Comparison of ENCODE assay signal across 26 mouse cellular contexts in the genomic region with DNA sequence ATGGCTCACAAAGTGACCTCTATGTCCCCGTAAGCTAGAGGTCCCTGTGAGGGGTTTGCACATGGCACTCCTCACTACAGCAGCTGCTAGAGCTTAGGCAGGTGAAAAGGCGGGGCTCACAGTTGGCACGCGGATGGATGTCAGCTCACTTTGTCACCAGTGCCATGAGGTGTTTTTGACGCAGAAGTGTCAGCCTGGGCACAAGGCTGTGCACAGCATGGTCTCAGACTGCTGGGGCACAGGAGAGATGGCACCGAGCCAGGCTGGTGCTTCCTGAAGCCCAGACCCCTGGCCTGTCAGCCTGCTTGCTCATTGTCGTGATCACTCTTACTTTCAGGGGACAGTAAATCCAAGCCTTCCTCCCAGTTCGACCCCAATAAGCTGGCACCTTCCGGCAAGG. TPM values are rescaled to one million over a fixed set of nuclear protein-coding genes. Genes with fewer than 3 reads are reported as not detected.
DNase-seq lines count a peak whose midpoint lies in the region; ATAC-seq and TF ChIP-seq lines count a peak whose summit lies in the region.
"Had no signal": no experiment of that assay in that cellular context is flagged by ENCODE, and none has a peak within 500 bp of the region (broad histone marks: within the 10 kb centered on the region; RNA-seq: fewer than 3 reads in every experiment).

No protein-coding gene starts in this region.

- H3K27me3 ChIP-seq in forebrain, embryonic 16.5 days (replicated peaks; ENCODE audit: control insufficient read depth, insufficient read depth, low read length): no peaks in the 10 kb centered on the region
- no peaks in the 10 kb centered on the region for H3K27me3 ChIP-seq in forebrain, embryonic 12.5 days
- H3K27me3 ChIP-seq in hindbrain, postnatal 0 days (ENCODE audit: insufficient read depth, low read length): no peaks in the 10 kb centered on the region
- no peaks in the 10 kb centered on the region for H3K27me3 ChIP-seq in hindbrain, embryonic 12.5 days
- no peaks in the 10 kb centered on the region for H3K27me3 ChIP-seq in midbrain, embryonic 14.5 days (ENCODE audit: control insufficient read depth, insufficient read depth, low read length)
- H3K27me3 ChIP-seq: limb, embryonic 15.5 days; neural tube, embryonic 15.5 days had no signal

- no peak overlapping the region for H3K9ac ChIP-seq in forebrain, embryonic 16.5 days (replicated peaks; ENCODE audit: low read depth, low read length)
- H3K9ac ChIP-seq in forebrain, embryonic 12.5 days: no peak overlapping the region
- H3K9ac ChIP-seq in hindbrain, postnatal 0 days (replicated peaks; ENCODE audit: low read length): no peak overlapping the region
- H3K9ac ChIP-seq in hindbrain, embryonic 12.5 days: no peak overlapping the region
- H3K9ac ChIP-seq in midbrain, embryonic 14.5 days (replicated peaks; ENCODE audit: low read length): no peak overlapping the region
- H3K9ac ChIP-seq: limb, embryonic 15.5 days; neural tube, embryonic 15.5 days had no signal

- 0 out of 2 replicates have a peak, but pooled peaks have one; percentile 4 for ATAC-seq in forebrain, embryonic 16.5 days
- no peak for ATAC-seq in forebrain, embryonic 12.5 days (ENCODE audit: low FRiP score)
- ATAC-seq in hindbrain, postnatal 0 days: peak; percentile 31; the same call in 1 of the 2 replicates
- no peak for ATAC-seq in hindbrain, embryonic 12.5 days (ENCODE audit: low FRiP score)
- ATAC-seq in midbrain, embryonic 14.5 days (ENCODE audit: low FRiP score, low TSS enrichment): no peak
- ATAC-seq: CD4-positive, CD25-positive, alpha-beta regulatory T cell, adult 4 months; forebrain, embryonic 14.5 days had no signal

- 88% methylated on average over 9 of the region's 9 CpGs for WGBS in forebrain, embryonic 16.5 days
- WGBS in forebrain, embryonic 12.5 days: 93% methylated on average over 9 of the region's 9 CpGs
- WGBS in hindbrain, postnatal 0 days: 75% methylated on average over 9 of the region's 9 CpGs
- WGBS in hindbrain, embryonic 12.5 days: 90% methylated on average over 9 of the region's 9 CpGs
- WGBS in midbrain, embryonic 14.5 days: 92% methylated on average over 9 of the region's 9 CpGs

- no peak for DNase-seq in hindbrain, postnatal 0 days (ENCODE audit: low spot score)
- DNase-seq in cerebellum, adult 11-12 months: peak; percentile 48
- DNase-seq in cerebellum, adult 9-11 months: peak; percentile 54
- DNase-seq in urinary bladder, adult 2 months (ENCODE audit: low spot score): no peak
- DNase-seq in midbrain, embryonic 14.5 days: no peak
- DNase-seq: adrenal gland, postnatal 25 days; gastrocnemius, postnatal 14 days; heart, adult 2 months; kidney, adult 2 months; kidney, postnatal 25 days; layer of hippocampus, postnatal 36 days; lung, postnatal 10 days; right cerebral cortex, adult 18-20 months; right cerebral cortex, postnatal 4 days; thymus, postnatal 14 days had no signal

- no peaks in the 10 kb centered on the region for H3K9me3 ChIP-seq in forebrain, embryonic 16.5 days (ENCODE audit: control insufficient read depth, low read length)
- H3K9me3 ChIP-seq in forebrain, embryonic 12.5 days: no peaks in the 10 kb centered on the region
- H3K9me3 ChIP-seq in hindbrain, postnatal 0 days (ENCODE audit: low read length): no peaks in the 10 kb centered on the region
- no peaks in the 10 kb centered on the region for H3K9me3 ChIP-seq in hindbrain, embryonic 12.5 days (replicated peaks)
- no peaks in the 10 kb centered on the region for H3K9me3 ChIP-seq in midbrain, embryonic 14.5 days (ENCODE audit: control insufficient read depth, low read length)
- H3K9me3 ChIP-seq: limb, embryonic 15.5 days; midbrain, embryonic 10.5 days; neural tube, embryonic 15.5 days had no signal

- no peak overlapping the region for H3K27ac ChIP-seq in forebrain, embryonic 16.5 days (ENCODE audit: low read length)
- no peak overlapping the region for H3K27ac ChIP-seq in forebrain, embryonic 12.5 days
- H3K27ac ChIP-seq in hindbrain, postnatal 0 days: no peak overlapping the region
- no peak overlapping the region for H3K27ac ChIP-seq in hindbrain, embryonic 12.5 days
- H3K27ac ChIP-seq in midbrain, embryonic 14.5 days (replicated peaks; ENCODE audit: low read depth, low read length): no peak overlapping the region
- H3K27ac ChIP-seq: heart, adult 2 months; layer of hippocampus, adult 2 months; limb, embryonic 15.5 days; midbrain, embryonic 10.5 days; neural tube, embryonic 15.5 days had no signal

- H3K4me2 ChIP-seq in forebrain, embryonic 16.5 days (ENCODE audit: low read length): no peak overlapping the region
- H3K4me2 ChIP-seq in forebrain, embryonic 12.5 days: no peak overlapping the region
- H3K4me2 ChIP-seq in hindbrain, postnatal 0 days (ENCODE audit: low read depth, low read length): no peak overlapping the region
- no peak overlapping the region for H3K4me2 ChIP-seq in hindbrain, embryonic 12.5 days (replicated peaks)
- no peak overlapping the region for H3K4me2 ChIP-seq in midbrain, embryonic 14.5 days (ENCODE audit: low read length)
- H3K4me2 ChIP-seq: limb, embryonic 15.5 days; neural tube, embryonic 15.5 days had no signal

- no peaks in the 10 kb centered on the region for H3K4me1 ChIP-seq in forebrain, embryonic 16.5 days (replicated peaks; ENCODE audit: control insufficient read depth, insufficient read depth, low read length)
- H3K4me1 ChIP-seq in forebrain, embryonic 12.5 days: no peaks in the 10 kb centered on the region
- H3K4me1 ChIP-seq in hindbrain, postnatal 0 days (ENCODE audit: insufficient read depth, low read length): no peaks in the 10 kb centered on the region
- no peaks in the 10 kb centered on the region for H3K4me1 ChIP-seq in hindbrain, embryonic 12.5 days
- no peaks in the 10 kb centered on the region for H3K4me1 ChIP-seq in midbrain, embryonic 14.5 days (ENCODE audit: control insufficient read depth, insufficient read depth, low read length)
- H3K4me1 ChIP-seq: limb, embryonic 15.5 days; midbrain, embryonic 10.5 days; neural tube, embryonic 15.5 days had no signal

- no peak overlapping the region for H3K4me3 ChIP-seq in forebrain, embryonic 16.5 days (replicated peaks; ENCODE audit: low read length)
- no peak overlapping the region for H3K4me3 ChIP-seq in forebrain, embryonic 12.5 days (replicated peaks)
- no peak overlapping the region for H3K4me3 ChIP-seq in hindbrain, postnatal 0 days (ENCODE audit: low read length)
- H3K4me3 ChIP-seq in hindbrain, embryonic 12.5 days: no peak overlapping the region
- no peak overlapping the region for H3K4me3 ChIP-seq in midbrain, embryonic 14.5 days (replicated peaks; ENCODE audit: low read depth, low read length)
- H3K4me3 ChIP-seq: heart, adult 2 months; layer of hippocampus, adult 2 months; limb, embryonic 15.5 days; midbrain, embryonic 10.5 days; neural tube, embryonic 15.5 days had no signal

- no peak for TF ChIP-seq CTCF in hindbrain, postnatal 0 days (IDR thresholded peaks at IDR 0.05; ENCODE audit: low read depth)

- peaks cover 31% of the 10 kb centered on the region for H3K36me3 ChIP-seq in forebrain, embryonic 16.5 days (ENCODE audit: control insufficient read depth, insufficient read depth)
- peaks cover 75% of the 10 kb centered on the region for H3K36me3 ChIP-seq in forebrain, embryonic 12.5 days (replicated peaks)
- H3K36me3 ChIP-seq in hindbrain, postnatal 0 days (ENCODE audit: insufficient read depth, low read length): peaks cover 44% of the 10 kb centered on the region
- H3K36me3 ChIP-seq in hindbrain, embryonic 12.5 days: peaks cover 74% of the 10 kb centered on the region
- H3K36me3 ChIP-seq in midbrain, embryonic 14.5 days (ENCODE audit: control insufficient read depth, insufficient read depth, low read length): peaks cover 75% of the 10 kb centered on the region

RNA-seq across cellular contexts. Expression of a gene that starts 10.5 kb away (rescaled TPM):
- polyA plus RNA-seq in forebrain, embryonic 16.5 days (2015; fragmentation: Nextera tagmentation; extraction: Ambion mirVana): 187 and 190 TPM in 2 replicates
- polyA plus RNA-seq in forebrain, embryonic 12.5 days (2016; fragmentation: Nextera tagmentation; extraction: Ambion mirVana): 163 and 166 TPM in 2 replicates
- 77.6 and 83.0 TPM in 2 replicates for total RNA-seq in hindbrain, postnatal 0 days (2014; rRNA removed)
- 142 and 143 TPM in 2 replicates for polyA plus RNA-seq in hindbrain, postnatal 0 days (2015; fragmentation: Nextera tagmentation; extraction: Ambion mirVana)
- 143 and 148 TPM in 2 replicates for polyA plus RNA-seq in hindbrain, embryonic 12.5 days (2016; fragmentation: Nextera tagmentation; extraction: Ambion mirVana)
- polyA plus RNA-seq in urinary bladder, adult 2 months (2012; rRNA removed): 48.4 and 51.9 TPM in 2 replicates
- 146 and 171 TPM in 2 replicates for polyA plus RNA-seq in midbrain, embryonic 14.5 days (2014; fragmentation: Nextera tagmentation; extraction: Ambion mirVana)

RNA-seq across cellular contexts. Expression of a gene that starts 21.6 kb away (rescaled TPM):
- polyA plus RNA-seq in forebrain, embryonic 16.5 days (2015; fragmentation: Nextera tagmentation; extraction: Ambion mirVana): 0.56 and 1.0 TPM in 2 replicates
- 0.27 and 0.50 TPM in 2 replicates for polyA plus RNA-seq in forebrain, embryonic 12.5 days (2016; fragmentation: Nextera tagmentation; extraction: Ambion mirVana)
- 0.26 and 0.40 TPM in 2 replicates for total RNA-seq in hindbrain, postnatal 0 days (2014; rRNA removed)
- polyA plus RNA-seq in hindbrain, postnatal 0 days (2015; fragmentation: Nextera tagmentation; extraction: Ambion mirVana): 0.49 TPM in 2 replicates
- 0.44 and 0.45 TPM in 2 replicates for polyA plus RNA-seq in hindbrain, embryonic 12.5 days (2016; fragmentation: Nextera tagmentation; extraction: Ambion mirVana)
- polyA plus RNA-seq in urinary bladder, adult 2 months (2012; rRNA removed): 0.58 and 0.72 TPM in 2 replicates
- polyA plus RNA-seq in midbrain, embryonic 14.5 days (2014; fragmentation: Nextera tagmentation; extraction: Ambion mirVana): 0.51 and 1.00 TPM in 2 replicates
- polyA plus RNA-seq: forebrain, embryonic 14.5 days; midbrain, postnatal 0 days; stomach, embryonic 14.5 days had no signal

RNA-seq across cellular contexts. Expression of a gene that starts 22.5 kb away (rescaled TPM):
- 105 and 107 TPM in 2 replicates for polyA plus RNA-seq in forebrain, embryonic 16.5 days (2015; fragmentation: Nextera tagmentation; extraction: Ambion mirVana)
- polyA plus RNA-seq in forebrain, embryonic 12.5 days (2016; fragmentation: Nextera tagmentation; extraction: Ambion mirVana): 102 and 105 TPM in 2 replicates
- total RNA-seq in hindbrain, postnatal 0 days (2014; rRNA removed): 69.5 and 72.0 TPM in 2 replicates
- polyA plus RNA-seq in hindbrain, postnatal 0 days (2015; fragmentation: Nextera tagmentation; extraction: Ambion mirVana): 67.8 and 68.1 TPM in 2 replicates
- 92.3 and 97.6 TPM in 2 replicates for polyA plus RNA-seq in hindbrain, embryonic 12.5 days (2016; fragmentation: Nextera tagmentation; extraction: Ambion mirVana)
- 31.4 and 40.2 TPM in 2 replicates for polyA plus RNA-seq in urinary bladder, adult 2 months (2012; rRNA removed)
- 76.5 and 93.2 TPM in 2 replicates for polyA plus RNA-seq in midbrain, embryonic 14.5 days (2014; fragmentation: Nextera tagmentation; extraction: Ambion mirVana)

RNA-seq across cellular contexts. Expression of a gene that starts 46.1 kb away (rescaled TPM):
- 277 and 319 TPM in 2 replicates for polyA plus RNA-seq in forebrain, embryonic 16.5 days (2015; fragmentation: Nextera tagmentation; extraction: Ambion mirVana)
- polyA plus RNA-seq in forebrain, embryonic 12.5 days (2016; fragmentation: Nextera tagmentation; extraction: Ambion mirVana): 447 and 449 TPM in 2 replicates
- 160 and 205 TPM in 2 replicates for total RNA-seq in hindbrain, postnatal 0 days (2014; rRNA removed)
- polyA plus RNA-seq in hindbrain, postnatal 0 days (2015; fragmentation: Nextera tagmentation; extraction: Ambion mirVana): 116 and 121 TPM in 2 replicates
- polyA plus RNA-seq in hindbrain, embryonic 12.5 days (2016; fragmentation: Nextera tagmentation; extraction: Ambion mirVana): 333 and 353 TPM in 2 replicates
- 252 and 403 TPM in 2 replicates for polyA plus RNA-seq in urinary bladder, adult 2 months (2012; rRNA removed)
- 105 and 106 TPM in 2 replicates for polyA plus RNA-seq in midbrain, embryonic 14.5 days (2014; fragmentation: Nextera tagmentation; extraction: Ambion mirVana)

Comparison
In these comparisons a context has a peak if more than half of its experiments do, and no peak if none do; other contexts are left out.
1. ATAC-seq: peak in forebrain, embryonic 16.5 days (single experiment) and hindbrain, postnatal 0 days (single experiment); none in forebrain, embryonic 12.5 days (single experiment), hindbrain, embryonic 12.5 days (single experiment) and midbrain, embryonic 14.5 days (single experiment).
2. DNase-seq: peak in cerebellum, adult 11-12 months (single experiment) and cerebellum, adult 9-11 months (single experiment); none in hindbrain, postnatal 0 days (single experiment), urinary bladder, adult 2 months (single experiment) and midbrain, embryonic 14.5 days (single experiment).